Mouse (Mus musculus): ENCODE data around the gene Rapgef5. TPM values are rescaled to one million over a fixed set of nuclear protein-coding genes. Genes with fewer than 3 reads are reported as not detected.

The Rapgef5 gene
- total RNA-seq, 1 experiment: 9.9 TPM

DNA sequence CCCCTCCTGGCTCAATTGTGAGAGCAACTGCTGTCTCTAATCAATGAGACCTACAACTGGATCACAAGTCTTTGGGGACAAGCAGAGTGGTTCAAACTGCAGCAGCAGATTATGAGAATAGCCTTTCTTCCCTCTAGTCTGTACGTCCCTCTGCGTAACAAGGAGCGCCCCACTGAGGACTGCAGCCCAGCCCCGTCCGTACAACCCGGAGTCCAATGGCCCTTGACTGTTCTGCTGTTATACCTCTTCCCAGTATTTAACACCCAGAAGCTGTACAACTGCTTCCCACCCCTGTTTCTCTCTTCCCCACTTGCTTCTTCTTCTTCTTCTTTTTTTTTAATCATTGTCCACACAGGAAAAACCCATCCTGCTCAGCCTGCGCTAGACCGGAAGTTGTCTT, 186.0 kb downstream of the Rapgef5 start:
- Histone ChIP-seq H3K9me3 (ENCODE audit: control insufficient read depth, insufficient read depth, low read depth, low read length) (no peaks in the 10 kb centered on the region), H3K4me3 (ENCODE audit: insufficient read depth in 1 of 2, low read depth in 1 of 2, low read length in 2 of 2, poor library complexity in 1 of 2, severe bottlenecking in 1 of 2) (no peak overlapping the region), H3K36me3 (ENCODE audit: control insufficient read depth, insufficient read depth, low read length, poor library complexity, severe bottlenecking) (no peaks in the 10 kb centered on the region), H3K27ac (ENCODE audit: insufficient read depth, low read depth, low read length, poor library complexity, severe bottlenecking) (no peak overlapping the region), H3K4me1 (ENCODE audit: control insufficient read depth in 2 of 2, insufficient read depth in 2 of 2, low read length in 2 of 2, poor library complexity in 1 of 2) (0 out of 4 replicates have a peak, but pooled peaks cover 0 to 2% of the 10 kb centered on the region in 2 experiments), H3K9ac (ENCODE audit: insufficient read depth, low read depth, low read length, poor library complexity, severe bottlenecking) (no peak overlapping the region)
- DNase-seq (ENCODE audit: low read depth, low spot score): no peak
- in situ Hi-C loops (cut with MboI; ENCODE audit: low sequenced_read_pairs in 2 of 2, unreplicated experiment in 2 of 2): no loop called here
- TF ChIP-seq CHD2 (IDR thresholded peaks at IDR 0.05; ENCODE audit: low read depth, low read length): no peak
- TF ChIP-seq ZNF384 (IDR thresholded peaks at IDR 0.05; ENCODE audit: low read depth, low read length): no peak

DNA sequence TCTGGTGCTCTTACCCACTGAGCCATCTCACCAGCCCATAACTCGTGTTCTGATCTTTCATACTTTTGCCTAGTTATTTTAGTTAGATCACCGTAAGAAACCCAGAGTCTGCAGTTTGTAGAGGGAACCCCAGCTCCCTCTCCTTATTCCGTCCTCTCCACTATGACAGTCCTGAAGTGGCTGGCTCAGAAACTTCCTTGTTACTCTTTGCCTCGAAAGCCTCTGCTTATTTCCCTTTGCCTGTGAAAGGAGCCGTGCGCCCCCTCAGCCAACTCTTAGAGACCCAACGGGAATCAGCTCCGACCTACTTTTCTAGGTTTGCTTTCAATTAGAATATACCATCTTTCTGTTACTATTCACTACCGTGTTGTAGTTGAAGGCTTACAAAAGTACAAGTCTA, 186.6 kb downstream of the Rapgef5 start:
- Histone ChIP-seq H3K4me1 (ENCODE audit: control insufficient read depth in 2 of 2, insufficient read depth in 2 of 2, low read length in 2 of 2, poor library complexity in 1 of 2) (0 out of 4 replicates have a peak, but pooled peaks cover 0 to 2% of the 10 kb centered on the region in 2 experiments), H3K9ac (ENCODE audit: insufficient read depth, low read depth, low read length, poor library complexity, severe bottlenecking) (no peak overlapping the region), H3K27ac (ENCODE audit: insufficient read depth, low read depth, low read length, poor library complexity, severe bottlenecking) (no peak overlapping the region), H3K9me3 (ENCODE audit: control insufficient read depth, insufficient read depth, low read depth, low read length) (no peaks in the 10 kb centered on the region), H3K4me3 (ENCODE audit: insufficient read depth in 1 of 2, low read depth in 1 of 2, low read length in 2 of 2, poor library complexity in 1 of 2, severe bottlenecking in 1 of 2) (no peak overlapping the region), H3K36me3 (ENCODE audit: control insufficient read depth, insufficient read depth, low read length, poor library complexity, severe bottlenecking) (no peaks in the 10 kb centered on the region)
- TF ChIP-seq ZC3H11A (IDR thresholded peaks at IDR 0.05; ENCODE audit: borderline replicate concordance, low read depth, low read length) (no peak), ZNF384 (IDR thresholded peaks at IDR 0.05; ENCODE audit: low read depth, low read length) (no peak), CHD2 (IDR thresholded peaks at IDR 0.05; ENCODE audit: low read depth, low read length) (no peak), MAFK (IDR thresholded peaks at IDR 0.05; ENCODE audit: insufficient read depth, low read depth, low read length) (no peak), HCFC1 (IDR thresholded peaks at IDR 0.05; ENCODE audit: borderline replicate concordance, insufficient read depth, low read length) (no peak)
- in situ Hi-C loops (cut with MboI; ENCODE audit: low sequenced_read_pairs in 2 of 2, unreplicated experiment in 2 of 2): no loop called here
- DNase-seq (ENCODE audit: low read depth, low spot score): no peak

DNA sequence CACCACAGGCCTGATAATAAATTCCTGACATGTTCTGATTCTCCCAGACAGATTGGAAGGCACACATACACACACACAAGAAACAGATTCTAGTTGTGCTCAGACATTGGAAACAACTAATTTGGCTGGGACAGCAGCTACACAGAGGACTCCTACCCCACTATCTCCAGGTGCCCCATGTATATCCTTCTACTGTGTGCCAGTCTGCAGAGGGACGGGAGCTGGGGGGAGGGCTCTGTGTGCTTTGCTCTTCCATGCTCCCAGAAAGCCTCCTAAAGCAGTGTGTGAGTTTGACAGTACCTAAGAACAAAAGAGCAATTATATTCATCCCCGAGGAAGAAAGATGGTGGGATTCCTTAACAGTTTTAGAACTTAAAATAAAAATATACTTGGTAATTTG, 187.1 kb downstream of the Rapgef5 start:
- H3K27ac ChIP-seq (ENCODE audit: insufficient read depth, low read depth, low read length, poor library complexity, severe bottlenecking): no peak overlapping the region
- H3K36me3 ChIP-seq (ENCODE audit: control insufficient read depth, insufficient read depth, low read length, poor library complexity, severe bottlenecking): no peaks in the 10 kb centered on the region
- DNase-seq (ENCODE audit: low read depth, low spot score): no peak
- H3K9ac ChIP-seq (ENCODE audit: insufficient read depth, low read depth, low read length, poor library complexity, severe bottlenecking): no peak overlapping the region
- H3K9me3 ChIP-seq (ENCODE audit: control insufficient read depth, insufficient read depth, low read depth, low read length): no peaks in the 10 kb centered on the region
- in situ Hi-C loops (cut with MboI; ENCODE audit: low sequenced_read_pairs in 2 of 2, unreplicated experiment in 2 of 2): no loop called here
- no peak overlapping the region for H3K4me3 ChIP-seq (ENCODE audit: insufficient read depth in 1 of 2, low read depth in 1 of 2, low read length in 2 of 2, poor library complexity in 1 of 2, severe bottlenecking in 1 of 2)
- H3K4me1 ChIP-seq (ENCODE audit: control insufficient read depth in 2 of 2, insufficient read depth in 2 of 2, low read length in 2 of 2, poor library complexity in 1 of 2): 0 out of 4 replicates have a peak, but pooled peaks cover 0 to 2% of the 10 kb centered on the region in 2 experiments
- TF ChIP-seq ZC3H11A (IDR thresholded peaks at IDR 0.05; ENCODE audit: borderline replicate concordance, low read depth, low read length) (no peak), HCFC1 (IDR thresholded peaks at IDR 0.05; ENCODE audit: borderline replicate concordance, insufficient read depth, low read length) (no peak), CHD2 (IDR thresholded peaks at IDR 0.05; ENCODE audit: low read depth, low read length) (no peak), ZNF384 (IDR thresholded peaks at IDR 0.05; ENCODE audit: low read depth, low read length) (no peak), MAFK (IDR thresholded peaks at IDR 0.05; ENCODE audit: insufficient read depth, low read depth, low read length) (no peak)

DNA sequence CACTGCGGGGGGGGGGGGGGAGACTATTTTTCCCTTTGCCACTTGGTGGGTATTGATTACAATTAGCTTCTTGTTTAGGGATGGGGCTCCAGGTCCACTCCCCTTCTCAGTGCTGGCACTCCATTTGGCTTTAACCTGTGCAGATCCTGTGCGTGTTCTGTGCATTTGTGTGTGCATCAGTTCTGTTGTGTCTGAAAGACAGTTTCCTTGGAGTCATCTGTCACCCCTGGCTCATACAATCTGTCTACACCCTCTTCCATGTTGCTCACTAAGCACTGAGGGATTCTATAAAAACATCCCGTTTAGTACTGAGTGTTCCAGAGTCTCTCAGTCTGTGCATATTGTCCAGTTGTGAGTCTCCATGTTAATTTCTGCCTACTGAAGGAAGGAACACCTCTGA, 189.0 kb downstream of the Rapgef5 start:
- Histone ChIP-seq H3K4me1 (ENCODE audit: control insufficient read depth in 2 of 2, insufficient read depth in 2 of 2, low read length in 2 of 2, poor library complexity in 1 of 2) (peaks cover 0 to 2% of the 10 kb centered on the region in 2 experiments; a peak in 1 of 4 replicates), H3K36me3 (ENCODE audit: control insufficient read depth, insufficient read depth, low read length, poor library complexity, severe bottlenecking) (peaks cover 2% of the 10 kb centered on the region; the same call in 1 of the 2 replicates), H3K27ac (ENCODE audit: insufficient read depth, low read depth, low read length, poor library complexity, severe bottlenecking) (no peak overlapping the region), H3K4me3 (ENCODE audit: insufficient read depth in 1 of 2, low read depth in 1 of 2, low read length in 2 of 2, poor library complexity in 1 of 2, severe bottlenecking in 1 of 2) (no peak overlapping the region), H3K9me3 (ENCODE audit: control insufficient read depth, insufficient read depth, low read depth, low read length) (no peaks in the 10 kb centered on the region), H3K9ac (ENCODE audit: insufficient read depth, low read depth, low read length, poor library complexity, severe bottlenecking) (no peak overlapping the region)
- TF ChIP-seq ZC3H11A (IDR thresholded peaks at IDR 0.05; ENCODE audit: borderline replicate concordance, low read depth, low read length) (no peak), ZNF384 (IDR thresholded peaks at IDR 0.05; ENCODE audit: low read depth, low read length) (no peak), MAFK (IDR thresholded peaks at IDR 0.05; ENCODE audit: insufficient read depth, low read depth, low read length) (no peak), HCFC1 (IDR thresholded peaks at IDR 0.05; ENCODE audit: borderline replicate concordance, insufficient read depth, low read length) (no peak), CHD2 (IDR thresholded peaks at IDR 0.05; ENCODE audit: low read depth, low read length) (no peak)
- DNase-seq (ENCODE audit: low read depth, low spot score): no peak
- in situ Hi-C loops (cut with MboI; ENCODE audit: low sequenced_read_pairs in 2 of 2, unreplicated experiment in 2 of 2): no loop called here

DNA sequence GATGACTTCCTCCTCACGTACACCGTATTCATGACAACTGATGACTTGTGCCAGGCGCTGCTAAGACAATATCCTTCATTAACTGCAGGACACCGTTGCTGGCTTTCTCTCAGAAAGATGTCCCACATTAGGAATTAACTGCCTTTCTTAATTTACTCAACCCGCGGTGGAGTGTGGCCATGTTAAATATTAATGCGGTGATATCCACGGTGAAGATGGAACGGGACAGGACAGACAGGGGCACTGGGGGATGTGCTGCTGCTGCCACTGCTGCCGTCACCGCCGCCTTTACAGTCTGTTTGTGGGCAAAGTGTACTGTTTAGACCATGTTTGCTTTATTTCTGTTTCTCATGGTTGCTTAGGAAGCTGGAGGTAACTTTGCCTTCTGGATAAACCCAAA, 193.0 kb downstream of the Rapgef5 start:
- Histone ChIP-seq H3K4me3 (ENCODE audit: insufficient read depth in 1 of 2, low read depth in 1 of 2, low read length in 2 of 2, poor library complexity in 1 of 2, severe bottlenecking in 1 of 2) (no peak overlapping the region), H3K36me3 (ENCODE audit: control insufficient read depth, insufficient read depth, low read length, poor library complexity, severe bottlenecking) (peaks cover 2% of the 10 kb centered on the region; the same call in 1 of the 2 replicates), H3K9me3 (ENCODE audit: control insufficient read depth, insufficient read depth, low read depth, low read length) (no peaks in the 10 kb centered on the region), H3K27ac (ENCODE audit: insufficient read depth, low read depth, low read length, poor library complexity, severe bottlenecking) (no peak overlapping the region), H3K9ac (ENCODE audit: insufficient read depth, low read depth, low read length, poor library complexity, severe bottlenecking) (no peak overlapping the region), H3K4me1 (ENCODE audit: control insufficient read depth in 2 of 2, insufficient read depth in 2 of 2, low read length in 2 of 2, poor library complexity in 1 of 2) (no peaks in the 10 kb centered on the region; a peak in 1 of 4 replicates)
- in situ Hi-C loops (cut with MboI; ENCODE audit: low sequenced_read_pairs in 2 of 2, unreplicated experiment in 2 of 2): no loop called here
- TF ChIP-seq CHD2 (IDR thresholded peaks at IDR 0.05; ENCODE audit: low read depth, low read length): no peak
- no peak for TF ChIP-seq ZNF384 (IDR thresholded peaks at IDR 0.05; ENCODE audit: low read depth, low read length)
- TF ChIP-seq MAFK (IDR thresholded peaks at IDR 0.05; ENCODE audit: insufficient read depth, low read depth, low read length): no peak
- TF ChIP-seq HCFC1 (IDR thresholded peaks at IDR 0.05; ENCODE audit: borderline replicate concordance, insufficient read depth, low read length): no peak
- no peak for TF ChIP-seq ZC3H11A (IDR thresholded peaks at IDR 0.05; ENCODE audit: borderline replicate concordance, low read depth, low read length)
- DNase-seq (ENCODE audit: low read depth, low spot score): no peak
